Mouse (Mus musculus) myocyte (in vitro differentiated cells): ENCODE results near the gene Snx19. TPM values are rescaled to one million over a fixed set of nuclear protein-coding genes. Genes with fewer than 3 reads are reported as not detected.

Source experiments
- H3K27me3 ChIP-seq: one replicate; pipeline ENCODE4 v1.6.1; 2011; ENCODE audit not compliant: control insufficient read depth, insufficient read depth, insufficient read length
- H3K36me3 ChIP-seq: one replicate; pipeline ENCODE4 v1.6.1; 2011; ENCODE audit not compliant: control insufficient read depth, insufficient read depth
- H3K4me2 ChIP-seq: one replicate; pipeline ENCODE4 v1.6.1; 2011; ENCODE audit warnings: low read depth, control low read depth
- H3K4me3 ChIP-seq: one replicate; pipeline ENCODE4 v1.5.1; 2011; ENCODE audit warnings: mild to moderate bottlenecking, control low read depth, moderate library complexity
- H3K79me2 ChIP-seq: one replicate; pipeline ENCODE4 v1.6.1; 2011; ENCODE audit not compliant: control insufficient read depth, insufficient read depth
- H3ac ChIP-seq: one replicate; pipeline ENCODE4 v1.6.1; 2011; ENCODE audit not compliant: control insufficient read depth, insufficient read length
- CEBPB ChIP-seq: IDR thresholded peaks from 2 replicates; pipeline ENCODE4 v1.6.1; 2011; ENCODE audit warnings: mild to moderate bottlenecking, moderate library complexity; ENCODE audit not compliant: poor library complexity, insufficient read depth, severe bottlenecking
- E2F4 ChIP-seq: IDR thresholded peaks from one replicate; pipeline ENCODE4 v1.6.1; 2011; ENCODE audit warnings: mild to moderate bottlenecking, control low read depth, moderate library complexity; ENCODE audit not compliant: insufficient read depth
- MAX ChIP-seq: IDR thresholded peaks from one replicate; pipeline ENCODE4 v1.6.1; 2011; ENCODE audit warnings: low read depth, mild to moderate bottlenecking, control low read depth
- MYOD1 ChIP-seq, 3 experiments: IDR thresholded peaks; one replicate each; pipeline ENCODE4 v1.6.1; 2011; ENCODE audit warnings: control low read depth in 2 of 3, low read depth in 2 of 3, mild to moderate bottlenecking in 2 of 3, moderate library complexity in 1 of 3; ENCODE audit not compliant: insufficient read length in 2 of 3, control insufficient read depth in 1 of 3
- MYOG ChIP-seq, 3 experiments: IDR thresholded peaks; one replicate each; pipeline ENCODE4 v1.6.1; 2011; ENCODE audit warnings: control low read depth in 2 of 3, low read depth in 2 of 3, mild to moderate bottlenecking in 2 of 3; ENCODE audit not compliant: insufficient read length in 2 of 3, control insufficient read depth in 1 of 3, insufficient read depth in 1 of 3
- POLR2A ChIP-seq: IDR thresholded peaks from one replicate; pipeline ENCODE4 v1.6.1; 2011; ENCODE audit warnings: low read depth, mild to moderate bottlenecking, control low read depth, moderate library complexity; ENCODE audit not compliant: insufficient read length
- POLR2AphosphoS2 ChIP-seq: IDR thresholded peaks from one replicate; pipeline ENCODE4 v1.6.1; 2011; ENCODE audit warnings: low read depth, control low read depth; ENCODE audit not compliant: insufficient read length
- REST ChIP-seq: IDR thresholded peaks from one replicate; pipeline ENCODE4 v1.6.1; 2011; ENCODE audit warnings: mild to moderate bottlenecking, control low read depth, moderate library complexity; ENCODE audit not compliant: insufficient read depth, insufficient read length
- SRF ChIP-seq: IDR thresholded peaks from one replicate; pipeline ENCODE4 v1.6.1; 2011; ENCODE audit warnings: low read depth; ENCODE audit not compliant: control insufficient read depth, insufficient read length
- TCF12 ChIP-seq: IDR thresholded peaks from one replicate; pipeline ENCODE4 v1.6.1; 2011; ENCODE audit warnings: mild to moderate bottlenecking, control low read depth; ENCODE audit not compliant: poor library complexity, insufficient read depth, severe bottlenecking
- TCF3 ChIP-seq: IDR thresholded peaks from one replicate; pipeline ENCODE4 v1.6.1; 2011; ENCODE audit warnings: low read depth, control low read depth; ENCODE audit not compliant: insufficient read length
- USF1 ChIP-seq: IDR thresholded peaks from one replicate; pipeline ENCODE4 v1.6.1; 2011; ENCODE audit warnings: low read depth, mild to moderate bottlenecking, control low read depth, moderate library complexity
- polyA plus RNA-seq: library from polyadenylated mRNA; unstranded; fragments of >200 nt; fragmentation: generic; extraction: Trizol; gene quantifications from one replicate; pipeline ENCODE4 v1.2.1, GENCODE M21; 2012; ENCODE audit warnings: missing spikeins

The Snx19 gene
- polyA plus RNA-seq, 1 experiment = 19.4 TPM

DNA sequence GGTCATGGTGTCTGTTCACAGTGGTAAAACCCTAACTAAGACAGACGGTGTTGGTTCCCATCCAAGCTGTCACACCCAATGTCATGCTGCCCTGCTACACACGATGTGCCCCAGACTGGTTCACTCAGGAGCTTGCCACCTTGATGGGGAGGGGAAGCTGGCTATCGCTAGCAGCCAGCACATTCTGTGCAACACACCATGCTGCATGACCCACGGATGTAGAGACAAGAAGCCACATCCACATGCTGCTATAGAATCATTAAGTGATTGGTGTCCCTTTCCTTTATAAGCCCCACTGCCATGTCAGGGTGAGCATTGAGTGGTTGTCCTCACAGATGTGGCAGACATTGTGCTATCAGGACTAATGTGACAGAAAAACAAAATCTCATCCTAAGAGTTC, 55.2 kb downstream of the Snx19 start:
- H3K27me3 ChIP-seq = peaks cover 30% of the 10 kb centered on the region
- no peaks in the 10 kb centered on the region for H3K79me2 ChIP-seq
- H3K4me2 ChIP-seq = no peak overlapping the region
- no peaks in the 10 kb centered on the region for H3K36me3 ChIP-seq
- TF ChIP-seq REST (no peak), SRF (no peak), TCF12 (no peak)
- H3ac ChIP-seq = no peak overlapping the region
- H3K4me3 ChIP-seq = no peak overlapping the region

- Histone ChIP-seq H3K4me3 (no peak overlapping the region), H3K4me2 (no peak overlapping the region), H3ac (no peak overlapping the region), H3K36me3 (no peaks in the 10 kb centered on the region), H3K27me3 (peaks cover 22% of the 10 kb centered on the region), H3K79me2 (no peaks in the 10 kb centered on the region)
- no peak for TF ChIP-seq TCF3
- TF ChIP-seq E2F4 = no peak
- no peak for TF ChIP-seq SRF
- TF ChIP-seq MAX = no peak
- no peak for TF ChIP-seq POLR2A
- TF ChIP-seq POLR2AphosphoS2 = no peak
- no peak for TF ChIP-seq CEBPB
- TF ChIP-seq MYOD1 (IDR thresholded peaks at IDR 0.05; ENCODE audit: control insufficient read depth in 1 of 3, insufficient read length in 2 of 3, low read depth in 2 of 3) = no peak
- TF ChIP-seq MYOG (IDR thresholded peaks at IDR 0.05; ENCODE audit: control insufficient read depth in 1 of 3, insufficient read depth in 1 of 3, insufficient read length in 2 of 3, low read depth in 2 of 3) = no peak
- no peak for TF ChIP-seq TCF12
- no peak for TF ChIP-seq USF1
- TF ChIP-seq REST = no peak
Measured at GRCm38 (mm10) chr9:30484183-30484582, 57.3 kb downstream of the Snx19 start.

- H3ac ChIP-seq = no peak overlapping the region
- H3K4me3 ChIP-seq = no peak overlapping the region
- H3K4me2 ChIP-seq = no peak overlapping the region
- H3K79me2 ChIP-seq = no peaks in the 10 kb centered on the region
- H3K27me3 ChIP-seq = peaks cover 17% of the 10 kb centered on the region
- H3K36me3 ChIP-seq = no peaks in the 10 kb centered on the region
- TF ChIP-seq TCF12 (no peak), MYOG (IDR thresholded peaks at IDR 0.05; ENCODE audit: control insufficient read depth in 1 of 3, insufficient read depth in 1 of 3, insufficient read length in 2 of 3, low read depth in 2 of 3) (no peak), CEBPB (no peak), MYOD1 (IDR thresholded peaks at IDR 0.05; ENCODE audit: control insufficient read depth in 1 of 3, insufficient read length in 2 of 3, low read depth in 2 of 3) (no peak)
Measured at GRCm38 (mm10) chr9:30485161-30485560, 58.3 kb downstream of the Snx19 start.

GRCm38 (mm10) chr9:30488384-30488783, 61.5 kb downstream of the Snx19 start:
- no peaks in the 10 kb centered on the region for H3K36me3 ChIP-seq
- H3ac ChIP-seq = no peak overlapping the region
- H3K4me2 ChIP-seq = no peak overlapping the region
- H3K27me3 ChIP-seq = peaks cover 7% of the 10 kb centered on the region
- TF ChIP-seq E2F4 = no peak
- no peak for TF ChIP-seq CEBPB
- no peak for TF ChIP-seq MYOD1 (IDR thresholded peaks at IDR 0.05; ENCODE audit: control insufficient read depth in 1 of 3, insufficient read length in 2 of 3, low read depth in 2 of 3)
- TF ChIP-seq TCF3 = no peak
- no peak for TF ChIP-seq REST
- TF ChIP-seq MAX = no peak
- no peak for TF ChIP-seq USF1
- no peak overlapping the region for H3K4me3 ChIP-seq
- no peaks in the 10 kb centered on the region for H3K79me2 ChIP-seq

DNA sequence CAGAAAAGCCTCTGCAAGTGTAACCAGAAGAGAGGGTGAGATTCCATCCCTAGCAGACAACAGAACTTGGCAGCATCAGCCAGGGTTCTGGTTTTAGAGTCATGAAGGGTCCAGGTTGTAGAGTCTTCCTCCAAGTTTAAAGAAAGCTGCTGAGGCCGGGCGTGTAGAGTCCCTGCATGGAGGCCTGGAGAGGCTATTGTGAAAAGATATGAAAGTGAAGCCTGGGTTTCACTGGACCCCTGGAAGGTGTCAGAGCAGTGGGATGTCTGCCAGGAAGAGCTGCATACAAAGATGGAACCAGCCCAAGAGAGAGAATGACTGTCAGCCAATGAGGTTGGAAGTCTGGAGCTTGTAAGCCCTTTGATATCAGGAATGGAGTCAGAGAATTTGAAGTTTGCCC, 67.5 kb downstream of the Snx19 start:
- no peak overlapping the region for H3K4me3 ChIP-seq
- H3K36me3 ChIP-seq = no peaks in the 10 kb centered on the region
- TF ChIP-seq POLR2A (no peak), E2F4 (no peak), TCF12 (no peak), SRF (no peak), USF1 (no peak), TCF3 (no peak), MAX (no peak), MYOD1 (IDR thresholded peaks at IDR 0.05; ENCODE audit: control insufficient read depth in 1 of 3, insufficient read length in 2 of 3, low read depth in 2 of 3) (no peak), CEBPB (no peak), MYOG (IDR thresholded peaks at IDR 0.05; ENCODE audit: control insufficient read depth in 1 of 3, insufficient read depth in 1 of 3, insufficient read length in 2 of 3, low read depth in 2 of 3) (no peak), REST (no peak), POLR2AphosphoS2 (no peak)
- no peaks in the 10 kb centered on the region for H3K27me3 ChIP-seq
- no peaks in the 10 kb centered on the region for H3K79me2 ChIP-seq
- H3ac ChIP-seq = no peak overlapping the region
- H3K4me2 ChIP-seq = no peak overlapping the region
